Mouse (Mus musculus) heart, postnatal 0 days (tissue): ENCODE data around the gene Ilk.

Experiments
- CTCF ChIP-seq: IDR thresholded peaks from 2 replicates; pipeline ENCODE4 v1.5.1; 2016; ENCODE audit warnings: antibody characterized with exemption, control low read depth, low read depth
- EP300 ChIP-seq: IDR thresholded peaks from 2 replicates; pipeline ENCODE4 v1.6.1; 2016; ENCODE audit warnings: antibody characterized with exemption, low read depth

GRCm38 (mm10) chr7:105774661-105775060 is 38.3 kb downstream of the Ilk start:
- TF ChIP-seq CTCF = no peak
- TF ChIP-seq EP300 = no peak
